Mouse (Mus musculus) forebrain, embryonic 16.5 days (tissue): ENCODE results near the gene Colgalt2. TPM values are rescaled to one million over a fixed set of nuclear protein-coding genes. Genes with fewer than 3 reads are reported as not detected.
A peak's percentile ranks its signal among the peaks of the same experiment; 100 is the strongest.

Experiments used
- ATAC-seq: fragments of 200-750 bp; cut with Nextera tagmentation; 2 replicates; pipeline ENCODE4 v1.8.0; 2017; ENCODE audit warnings: mild to moderate bottlenecking, moderate library complexity
- H3K27ac ChIP-seq: fragments of 300-500 bp; sonication (generic); 2 replicates; pipeline ENCODE4 v1.5.1; 2014; ENCODE audit warnings: low read length, control low read depth
- H3K27me3 ChIP-seq: fragments of 300-500 bp; sonication (generic); replicated peaks from 2 replicates; pipeline ENCODE4 v1.6.1; 2014; ENCODE audit warnings: low read length; ENCODE audit not compliant: control insufficient read depth, insufficient read depth
- H3K36me3 ChIP-seq: fragments of 300-500 bp; sonication (generic); 2 replicates; pipeline ENCODE4 v1.6.1; 2014; ENCODE audit not compliant: control insufficient read depth, insufficient read depth
- H3K4me1 ChIP-seq: fragments of 300-500 bp; sonication (generic); replicated peaks from 2 replicates; pipeline ENCODE4 v1.6.1; 2014; ENCODE audit warnings: low read length; ENCODE audit not compliant: control insufficient read depth, insufficient read depth
- H3K4me2 ChIP-seq: fragments of 300-500 bp; sonication (generic); 2 replicates; pipeline ENCODE4 v1.6.1; 2014; ENCODE audit warnings: mild to moderate bottlenecking, low read length, control low read depth
- H3K4me3 ChIP-seq: fragments of 300-500 bp; sonication (generic); replicated peaks from 2 replicates; pipeline ENCODE4 v1.5.1; 2014; ENCODE audit warnings: mild to moderate bottlenecking, low read length, control low read depth
- H3K9ac ChIP-seq: fragments of 300-500 bp; sonication (generic); replicated peaks from 2 replicates; pipeline ENCODE4 v1.6.1; 2014; ENCODE audit warnings: low read depth, low read length, control low read depth
- H3K9me3 ChIP-seq: fragments of 300-500 bp; sonication (generic); 2 replicates; pipeline ENCODE4 v1.6.1; 2016; ENCODE audit warnings: low read length; ENCODE audit not compliant: control insufficient read depth
- WGBS: fragments of 180-500 bp; shearing (Covaris S2); extraction: QIAGEN DNeasy Blood & Tissue Kit; methylation state at CpG from one replicate; pipeline ENCODE4 v1.1.7; 2014; 5-methylcytosine and 5-hydroxymethylcytosine counted together
- polyA plus RNA-seq: library from polyadenylated mRNA; unstranded; fragments of >200 nt; fragmentation: Nextera tagmentation; extraction: Ambion mirVana; gene quantifications from 2 replicates; pipeline ENCODE4 v1.2.1, GENCODE M21; 2015

The Colgalt2 gene
- polyA plus RNA-seq, 1 experiment from 2014 or later, result 2.4 TPM

GRCm38 (mm10) chr1:152394137-152394536 is 5.5 kb upstream of the Colgalt2 start:
- Histone ChIP-seq H3K4me1 (no peaks in the 10 kb centered on the region), H3K36me3 (no peaks in the 10 kb centered on the region), H3K4me3 (no peak overlapping the region), H3K9ac (no peak overlapping the region), H3K9me3 (no peaks in the 10 kb centered on the region), H3K4me2 (no peak overlapping the region), H3K27ac (no peak overlapping the region), H3K27me3 (no peaks in the 10 kb centered on the region)
- no peak for ATAC-seq
- WGBS, result 87% methylated on average over 3 of the region's 3 CpGs

- no peaks in the 10 kb centered on the region for H3K9me3 ChIP-seq
- H3K4me3 ChIP-seq, result no peak overlapping the region
- WGBS, result 74% methylated on average over 4 of the region's 4 CpGs
- H3K27ac ChIP-seq, result no peak overlapping the region
- no peaks in the 10 kb centered on the region; the same call in 1 of the 2 replicates for H3K4me1 ChIP-seq
- H3K27me3 ChIP-seq, result no peaks in the 10 kb centered on the region
- no peaks in the 10 kb centered on the region for H3K36me3 ChIP-seq
- H3K9ac ChIP-seq, result no peak overlapping the region
- no peak for ATAC-seq
- H3K4me2 ChIP-seq, result no peak overlapping the region
These were observed 4.6 kb upstream of the Colgalt2 start for GRCm38 (mm10) chr1:152394956-152395515.

GRCm38 (mm10) chr1:152398708-152399107 is 922 bp upstream of the Colgalt2 start:
- peaks cover 4% of the 10 kb centered on the region; the same call in 1 of the 2 replicates for H3K27me3 ChIP-seq
- peaks cover 10% of the 10 kb centered on the region for H3K4me1 ChIP-seq
- no peaks in the 10 kb centered on the region for H3K9me3 ChIP-seq
- no peak overlapping the region for H3K9ac ChIP-seq
- H3K36me3 ChIP-seq, result no peaks in the 10 kb centered on the region
- no peak overlapping the region for H3K4me2 ChIP-seq
- no peak overlapping the region for H3K27ac ChIP-seq
- no peak for ATAC-seq
- no peak overlapping the region for H3K4me3 ChIP-seq
- WGBS, result 69% methylated on average over 1 of the region's 1 CpGs

GRCm38 (mm10) chr1:152400556-152401540 is 1.2 kb downstream of the Colgalt2 start:
- Histone ChIP-seq H3K4me1 (peaks cover 10% of the 10 kb centered on the region), H3K9me3 (no peaks in the 10 kb centered on the region), H3K9ac (peak overlapping the region; percentile 71), H3K27me3 (peaks cover 4% of the 10 kb centered on the region; the same call in 1 of the 2 replicates), H3K36me3 (no peaks in the 10 kb centered on the region), H3K4me3 (peak overlapping the region; percentile 67), H3K27ac (no peak overlapping the region), H3K4me2 (peak overlapping the region; percentile 97)
- WGBS, result 6% methylated on average over 14 of the region's 14 CpGs
- ATAC-seq, result peak; percentile 65

GRCm38 (mm10) chr1:152407021-152407946 is 7.7 kb downstream of the Colgalt2 start:
- H3K36me3 ChIP-seq, result no peaks in the 10 kb centered on the region
- no peaks in the 10 kb centered on the region for H3K27me3 ChIP-seq
- peak overlapping the region; percentile 25 for H3K4me2 ChIP-seq
- ATAC-seq, result peak; percentile 10; the same call in 1 of the 2 replicates
- no peak overlapping the region for H3K27ac ChIP-seq
- WGBS, result 35% methylated on average over 22 of the region's 22 CpGs
- H3K9me3 ChIP-seq, result no peaks in the 10 kb centered on the region
- H3K4me3 ChIP-seq, result no peak overlapping the region
- H3K4me1 ChIP-seq, result peaks cover 10% of the 10 kb centered on the region
- 0 out of 2 replicates have a peak overlapping the region, but pooled peaks have one; percentile 31 for H3K9ac ChIP-seq

- Histone ChIP-seq H3K36me3 (no peaks in the 10 kb centered on the region), H3K4me3 (no peak overlapping the region), H3K27ac (no peak overlapping the region), H3K9ac (no peak overlapping the region), H3K27me3 (no peaks in the 10 kb centered on the region), H3K9me3 (no peaks in the 10 kb centered on the region), H3K4me1 (peaks cover 10% of the 10 kb centered on the region), H3K4me2 (no peak overlapping the region)
- WGBS, result 79% methylated on average over 4 of the region's 4 CpGs
- no peak for ATAC-seq
These were observed 9.7 kb downstream of the Colgalt2 start for GRCm38 (mm10) chr1:152409356-152409755.

- 51% methylated on average over 3 of the region's 3 CpGs for WGBS
- peak; percentile 74 for ATAC-seq
- no peak overlapping the region for H3K9ac ChIP-seq
These were observed 11.0 kb downstream of the Colgalt2 start for GRCm38 (mm10) chr1:152410657-152411056.

GRCm38 (mm10) chr1:152413116-152413515 is 13.5 kb downstream of the Colgalt2 start:
- H3K9ac ChIP-seq, result no peak overlapping the region
- no peak overlapping the region for H3K27ac ChIP-seq
- no peaks in the 10 kb centered on the region for H3K9me3 ChIP-seq
- no peak overlapping the region for H3K4me3 ChIP-seq
- H3K4me2 ChIP-seq, result no peak overlapping the region
- no peak for ATAC-seq
- peaks cover 9% of the 10 kb centered on the region for H3K4me1 ChIP-seq
- 96% methylated on average over 2 of the region's 2 CpGs for WGBS
- H3K36me3 ChIP-seq, result no peaks in the 10 kb centered on the region
- no peaks in the 10 kb centered on the region for H3K27me3 ChIP-seq

More at GRCm38 (mm10) chr1:152410657-152411056, 11.0 kb downstream of the Colgalt2 start:
- Histone ChIP-seq H3K27me3 (no peaks in the 10 kb centered on the region), H3K9me3 (no peaks in the 10 kb centered on the region), H3K4me3 (no peak overlapping the region), H3K36me3 (no peaks in the 10 kb centered on the region), H3K4me1 (peaks cover 13% of the 10 kb centered on the region), H3K4me2 (no peak overlapping the region), H3K27ac (no peak overlapping the region)
